Mouse (Mus musculus): Measurements from ENCODE around the gene Rgsl1.

Gene Rgsl1

DNA sequence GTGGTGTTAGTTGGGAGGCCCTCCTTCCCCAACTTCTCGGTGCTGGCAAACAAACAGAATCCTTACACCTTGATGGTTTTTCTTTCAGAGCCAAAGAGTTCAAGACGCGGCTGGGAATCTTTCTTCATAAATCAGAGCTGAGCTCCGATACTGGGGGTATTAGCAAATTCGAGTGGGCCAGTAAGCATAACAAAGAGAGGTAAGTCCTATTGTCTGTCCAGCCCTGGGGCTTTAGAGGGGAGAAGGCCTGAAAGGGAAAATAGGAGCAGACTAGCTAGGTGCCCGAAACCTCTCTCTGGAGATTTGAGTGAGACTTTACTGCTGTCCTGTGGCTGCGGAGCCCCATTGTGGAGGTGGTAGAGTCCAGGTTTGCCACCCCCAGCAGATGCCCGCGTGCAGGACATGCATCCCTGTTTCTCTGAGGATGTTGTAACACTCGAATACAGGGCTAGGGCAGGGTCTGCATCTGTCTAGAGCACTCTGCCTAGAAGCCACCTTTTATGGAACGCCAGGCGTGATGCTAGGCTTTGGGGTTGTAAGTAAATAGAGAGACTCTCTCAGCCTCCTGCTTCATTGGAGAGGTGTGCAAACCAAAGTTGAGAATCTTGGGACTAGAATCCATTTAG lies 103.1 kb downstream of the Rgsl1 start:
- ATAC-seq (ENCODE audit: low TSS enrichment): no peak

GRCm38 (mm10) chr1:153740145-153740544 lies 103.8 kb downstream of the Rgsl1 start, which contains the start of gene Rgs16:
Rgs16 (plus strand) TSS chr1:153740349.
- ATAC-seq (ENCODE audit: low TSS enrichment): peak; percentile 58

DNA sequence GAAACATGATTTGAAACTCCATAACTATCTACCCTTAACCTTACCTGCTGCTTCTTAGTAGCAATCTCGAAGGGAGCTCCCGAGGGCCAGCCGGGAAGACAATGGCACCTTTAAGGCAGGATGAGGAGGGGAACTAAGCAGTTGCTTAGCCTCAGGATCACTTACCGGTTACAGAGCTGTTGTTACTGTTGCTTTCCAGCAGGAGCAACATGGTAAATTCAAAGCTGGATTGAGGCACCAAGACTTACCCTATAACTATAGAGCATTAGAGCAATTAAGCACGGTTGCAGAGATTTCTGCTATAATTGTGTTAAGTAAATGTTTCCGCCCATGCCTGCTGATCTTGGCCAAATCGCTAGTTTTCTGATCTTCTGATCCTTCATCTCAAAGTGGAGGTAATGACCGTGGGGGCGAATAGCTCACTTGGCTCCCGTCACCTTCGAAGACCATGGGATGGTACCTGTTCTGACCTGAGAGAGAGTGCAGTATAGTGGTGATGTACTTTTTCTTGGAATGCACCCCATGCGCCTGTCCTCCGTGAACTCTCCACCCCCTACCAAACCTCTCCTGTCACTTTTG lies 104.4 kb downstream of the Rgsl1 start:
- no peak for ATAC-seq (ENCODE audit: low TSS enrichment)

- peak; percentile 38 for ATAC-seq (ENCODE audit: low TSS enrichment)
Measured at GRCm38 (mm10) chr1:153737101-153738085, 106.5 kb downstream of the Rgsl1 start.

DNA sequence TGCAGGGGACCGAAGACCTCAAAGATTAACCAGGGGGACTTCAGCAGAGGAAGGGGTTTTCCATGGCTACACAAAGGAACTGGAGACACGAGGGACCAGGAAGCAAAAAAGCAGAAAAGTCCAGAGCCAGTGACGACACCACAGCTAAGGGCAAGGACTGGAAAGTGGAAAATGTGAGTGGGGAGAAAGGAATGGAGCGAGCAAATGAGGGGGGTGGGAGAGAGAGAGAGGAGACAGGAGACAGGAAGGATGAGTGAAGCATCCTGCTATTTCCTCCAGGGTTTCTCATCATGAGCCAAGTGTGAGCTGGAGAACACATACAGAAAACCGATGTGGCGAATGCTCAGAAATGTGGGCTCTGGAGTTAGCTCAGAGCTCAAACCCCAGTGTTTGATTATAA lies 107.8 kb downstream of the Rgsl1 start:
- no peak for ATAC-seq (ENCODE audit: low TSS enrichment)

- ATAC-seq (ENCODE audit: low TSS enrichment): no peak
Measured at GRCm38 (mm10) chr1:153734866-153735265, 109.1 kb downstream of the Rgsl1 start.

- peak; percentile 11; the same call in 1 of the 2 replicates for ATAC-seq (ENCODE audit: low TSS enrichment)
Measured at GRCm38 (mm10) chr1:153733181-153733580, 110.8 kb downstream of the Rgsl1 start.

- peak; percentile 51 for ATAC-seq (ENCODE audit: low TSS enrichment)
Measured at GRCm38 (mm10) chr1:153730671-153731070, 113.3 kb downstream of the Rgsl1 start.

- peak; percentile 72 for ATAC-seq (ENCODE audit: low TSS enrichment)
Measured at GRCm38 (mm10) chr1:153729806-153730205, 114.1 kb downstream of the Rgsl1 start.
